Mouse (Mus musculus) heart, adult 9 months (tissue): ENCODE data around the gene March7.

Experiments used
- DNase-seq, 2 experiments: peaks; one replicate each; pipeline ENCODE4 v3.0.0; 2022; ENCODE audit warnings: low spot score in 2 of 2

March7 gene

GRCm38 (mm10) chr2:60209703-60210651 is at the start of gene March7, which contains the start of gene Baz2b:
March7 (plus strand) TSS chr2:60209887.
Baz2b (minus strand) TSS chr2:60209839.
- DNase-seq = peak; percentile 85 to 86

DNA sequence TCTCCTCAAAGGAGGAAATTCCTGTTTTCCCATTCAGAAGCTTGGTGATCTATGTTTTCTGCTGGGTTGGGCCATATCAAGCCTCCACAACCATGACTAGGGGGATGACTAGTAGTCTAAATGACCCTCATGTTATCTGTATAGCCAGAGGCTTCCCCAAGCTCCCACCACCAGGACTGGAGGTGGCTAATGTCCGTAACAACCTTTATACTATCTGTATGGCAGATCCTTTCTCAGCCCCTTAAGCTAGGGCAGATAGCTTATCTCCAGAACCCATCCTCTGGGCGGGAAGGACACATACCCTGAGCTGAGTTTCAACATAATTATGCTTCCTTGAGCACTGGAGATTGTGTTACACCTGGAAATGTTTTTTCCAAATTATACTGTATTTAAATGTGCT is 45.9 kb upstream of the March7 start:
- DNase-seq = no peak

GRCm38 (mm10) chr2:60165679-60166078 is 44.0 kb upstream of the March7 start:
- no peak for DNase-seq

DNA sequence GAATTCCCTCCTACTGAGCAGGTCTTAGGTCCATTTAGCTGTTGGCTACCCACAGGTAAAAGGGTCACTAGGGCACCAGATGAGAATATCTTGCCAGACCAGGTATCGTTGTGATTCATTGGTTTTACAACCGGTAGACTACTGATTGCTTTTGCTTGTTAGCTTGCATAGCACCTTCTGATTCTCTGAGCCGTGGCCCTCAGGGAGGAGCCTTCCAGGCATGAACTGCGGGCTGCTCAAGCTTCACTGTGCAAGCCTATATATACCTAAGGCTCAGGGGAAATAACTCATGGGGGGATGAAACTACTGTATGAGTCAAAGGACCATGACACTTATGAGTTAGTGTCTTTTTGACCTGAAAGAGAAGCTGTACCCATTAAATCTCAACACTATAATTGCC is 42.8 kb upstream of the March7 start:
- no peak for DNase-seq

DNA sequence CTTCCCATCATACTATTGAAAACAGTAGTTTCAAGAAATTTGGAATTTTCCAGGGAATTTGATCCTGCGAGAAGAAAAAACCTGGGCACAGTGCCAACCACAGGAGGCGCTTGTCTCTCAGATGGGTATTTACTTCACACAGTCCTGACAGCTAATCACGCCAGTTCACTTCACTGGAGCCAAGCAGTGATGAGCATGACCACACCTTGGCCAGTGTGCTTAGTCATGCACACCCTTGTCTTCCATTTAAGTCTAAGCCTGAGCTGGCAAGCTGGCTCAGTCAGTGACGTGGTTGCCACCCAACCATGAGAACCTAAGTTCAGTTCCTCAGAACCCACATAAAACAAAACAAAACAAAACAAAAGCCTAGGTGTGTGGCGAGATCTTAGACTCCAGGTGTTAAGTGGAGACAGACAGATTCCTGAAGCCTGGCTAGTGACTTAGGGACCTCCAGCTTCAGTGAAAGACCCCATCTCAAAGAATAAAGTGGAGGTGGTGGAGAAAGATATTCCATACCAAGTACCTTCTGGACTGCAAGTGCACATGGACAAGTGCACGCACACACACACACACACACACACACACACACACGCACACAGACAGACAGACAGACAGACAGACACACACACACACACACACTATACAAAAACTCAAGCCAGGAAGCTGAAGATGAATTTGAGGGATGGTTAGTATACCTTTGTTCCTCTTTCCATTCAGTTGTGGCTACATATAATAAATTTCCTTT is 37.7 kb upstream of the March7 start:
- peak in 1 of 2 experiments; percentile 24 for DNase-seq

DNA sequence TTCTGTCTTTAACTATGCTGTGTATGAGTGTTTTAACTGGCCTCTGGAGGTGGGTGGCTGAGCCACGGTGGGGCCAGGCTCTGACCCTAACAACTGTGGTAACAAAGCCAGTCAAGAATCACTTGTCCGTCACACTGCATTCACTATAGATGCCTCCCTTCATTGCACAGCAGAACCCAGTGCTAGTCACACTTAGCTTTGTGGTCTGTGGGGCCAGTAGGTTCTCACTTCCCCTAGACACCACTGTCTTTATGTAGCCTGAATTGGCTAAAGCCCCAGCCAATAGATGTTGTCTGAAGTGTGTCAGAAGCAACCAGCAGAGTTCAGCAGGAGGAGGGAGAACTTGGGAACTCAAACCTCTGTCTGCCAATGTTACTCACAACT is 37.2 kb upstream of the March7 start:
- peak; percentile 11 to 56 for DNase-seq

DNA sequence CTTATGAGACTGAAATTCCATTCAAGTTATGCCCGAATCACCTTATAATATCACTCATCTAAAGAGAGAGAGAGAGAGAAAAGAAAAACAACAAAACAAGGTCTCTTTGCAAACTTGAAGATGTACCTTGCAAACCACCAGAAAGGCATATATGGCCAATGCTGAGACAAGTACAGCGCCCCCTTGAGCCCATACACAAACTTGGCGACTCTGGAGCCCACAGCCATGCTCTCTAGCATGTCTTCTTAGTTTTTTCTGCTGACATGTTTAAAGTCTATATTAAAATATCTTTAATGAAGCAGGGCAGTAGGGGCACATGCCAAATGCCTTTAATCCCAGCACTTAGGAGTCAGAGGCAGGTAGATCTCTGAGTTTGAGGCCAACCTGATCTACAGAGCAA is 36.5 kb upstream of the March7 start:
- no peak for DNase-seq

- peak; percentile 21 to 26 for DNase-seq
These were observed 36.1 kb upstream of the March7 start for GRCm38 (mm10) chr2:60173595-60173994.

- no peak for DNase-seq
These were observed 34.6 kb upstream of the March7 start for GRCm38 (mm10) chr2:60175078-60175477.

DNA sequence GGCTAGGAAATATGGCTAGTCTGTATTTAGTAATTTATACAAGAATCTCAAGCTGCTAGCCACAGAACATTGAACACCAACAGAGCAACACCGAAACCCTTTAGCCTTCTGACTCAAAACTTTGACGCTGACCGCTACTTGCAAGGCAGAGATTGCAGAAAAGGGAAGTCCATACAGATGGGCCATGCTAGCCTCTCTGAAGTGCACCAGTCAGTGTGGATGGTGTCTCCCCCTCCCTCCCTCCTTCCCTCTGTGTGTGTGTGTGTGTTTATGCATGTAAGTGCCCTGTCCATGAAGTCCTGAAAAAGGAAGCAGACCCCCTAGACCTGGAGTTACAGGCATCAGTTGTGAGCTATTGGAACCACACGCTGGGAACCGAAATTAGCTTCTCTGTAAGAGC is 33.6 kb upstream of the March7 start:
- DNase-seq = no peak

- DNase-seq = no peak
These were observed 32.2 kb upstream of the March7 start for GRCm38 (mm10) chr2:60177490-60177889.

DNA sequence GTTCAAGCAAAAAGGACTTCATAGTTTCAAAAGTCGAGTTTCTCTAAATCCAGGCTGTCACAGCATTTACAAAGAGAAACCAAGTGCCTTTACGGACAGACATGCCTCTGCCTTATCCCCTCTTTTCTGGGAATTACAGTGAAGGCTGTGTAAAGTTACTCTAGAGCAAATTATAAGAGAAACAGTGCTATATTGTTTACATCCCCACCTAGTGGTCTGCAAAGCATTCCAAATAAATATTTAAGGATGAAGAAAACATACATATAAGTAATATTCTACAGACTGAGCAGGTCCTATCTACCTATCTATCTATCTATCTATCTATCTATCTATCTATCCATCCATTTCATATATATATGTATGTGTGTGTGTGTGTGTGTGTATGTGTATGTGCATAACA is 28.0 kb upstream of the March7 start:
- DNase-seq = no peak

DNA sequence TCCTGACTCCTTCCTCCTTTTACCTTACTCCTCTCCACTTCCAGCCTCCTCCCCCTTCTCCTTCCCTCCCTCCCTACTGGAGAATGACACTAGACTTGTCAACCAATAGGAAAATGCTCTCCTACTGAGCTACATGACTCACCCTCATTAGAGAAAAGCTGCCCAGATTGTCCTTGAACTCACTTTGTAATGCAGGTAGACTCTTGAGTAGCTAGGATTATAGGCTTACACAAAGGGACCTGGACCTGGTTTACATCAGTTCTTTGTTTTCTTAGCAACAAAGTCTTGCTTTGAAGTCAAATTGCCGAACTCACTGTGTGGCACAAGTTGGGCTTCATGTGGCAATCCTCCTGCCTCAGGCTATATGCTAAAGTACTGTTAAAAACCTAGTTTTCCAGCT is 12.8 kb upstream of the March7 start:
- DNase-seq = no peak

- no peak for DNase-seq
These were observed 9.6 kb upstream of the March7 start for GRCm38 (mm10) chr2:60200051-60200562.

DNA sequence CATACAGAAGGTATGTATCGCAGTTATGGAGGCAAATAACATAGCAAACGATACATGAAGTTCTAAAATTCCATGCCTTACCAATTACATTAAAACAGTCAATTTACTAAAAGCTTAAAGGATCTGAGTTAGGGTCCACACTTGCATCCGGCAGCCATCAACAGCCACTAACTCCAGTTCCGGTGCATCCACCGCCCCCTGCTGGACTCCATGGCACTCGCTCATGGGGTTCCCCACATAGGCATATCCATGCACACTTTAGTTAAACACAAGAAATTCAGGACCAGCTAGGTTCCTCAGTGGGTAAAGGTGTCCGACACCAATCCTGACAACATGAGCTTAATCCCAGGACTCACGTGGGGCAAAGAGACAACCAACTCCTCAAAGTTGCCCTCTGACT is 9.0 kb upstream of the March7 start:
- DNase-seq = peak in 1 of 2 experiments; percentile 39

DNA sequence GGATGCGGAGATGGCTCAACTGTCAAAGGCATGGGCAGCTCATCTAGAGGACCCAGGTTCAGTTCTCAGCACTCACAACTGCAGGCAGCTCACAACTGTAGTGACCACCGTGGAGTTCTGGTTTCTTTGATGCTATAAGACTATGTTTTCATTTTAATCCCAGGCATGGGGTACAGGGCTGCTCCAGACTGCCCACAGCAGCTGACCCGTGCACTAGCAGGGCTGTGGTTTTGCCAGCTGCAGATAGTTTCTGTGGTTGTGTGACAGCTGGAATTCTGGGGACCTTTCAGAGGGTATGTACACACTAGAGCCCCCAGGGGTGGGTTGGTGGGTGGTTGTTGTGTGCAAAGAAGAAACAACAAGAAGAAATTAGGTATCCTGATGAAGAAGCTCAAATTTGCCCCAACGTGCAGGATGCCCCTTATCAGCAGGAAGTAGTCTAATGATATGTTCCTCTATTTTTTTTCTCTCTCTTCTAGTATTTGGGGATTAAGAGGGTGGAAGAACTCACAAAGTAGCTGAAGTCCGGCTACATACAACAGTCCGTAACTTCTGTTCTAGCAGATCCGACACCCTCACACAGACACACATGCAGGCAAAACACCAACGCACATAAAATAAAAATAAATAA is 6.7 kb upstream of the March7 start:
- DNase-seq = no peak

GRCm38 (mm10) chr2:60203733-60204132 is 6.0 kb upstream of the March7 start:
- DNase-seq = no peak

DNA sequence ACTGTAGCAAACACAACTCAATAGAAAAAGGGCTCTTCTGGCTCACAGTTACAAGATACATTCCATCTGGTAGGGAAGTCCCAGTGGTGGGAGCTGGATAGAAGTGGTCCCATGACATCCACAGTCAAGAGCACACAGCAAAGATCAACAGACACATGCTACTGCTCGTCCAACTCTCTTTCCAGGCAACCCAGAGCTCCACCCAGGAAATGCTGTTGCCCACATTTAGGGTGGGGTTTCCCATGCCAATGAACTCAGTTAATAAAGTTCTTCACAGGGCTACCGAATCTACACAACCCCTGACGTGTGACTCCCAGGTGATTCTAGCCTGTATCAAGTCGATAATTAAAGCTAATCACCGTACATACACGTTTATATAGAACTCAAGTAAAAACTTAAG is 5.5 kb upstream of the March7 start:
- DNase-seq = no peak

GRCm38 (mm10) chr2:60205795-60206194 is 3.9 kb upstream of the March7 start:
- DNase-seq = no peak

DNA sequence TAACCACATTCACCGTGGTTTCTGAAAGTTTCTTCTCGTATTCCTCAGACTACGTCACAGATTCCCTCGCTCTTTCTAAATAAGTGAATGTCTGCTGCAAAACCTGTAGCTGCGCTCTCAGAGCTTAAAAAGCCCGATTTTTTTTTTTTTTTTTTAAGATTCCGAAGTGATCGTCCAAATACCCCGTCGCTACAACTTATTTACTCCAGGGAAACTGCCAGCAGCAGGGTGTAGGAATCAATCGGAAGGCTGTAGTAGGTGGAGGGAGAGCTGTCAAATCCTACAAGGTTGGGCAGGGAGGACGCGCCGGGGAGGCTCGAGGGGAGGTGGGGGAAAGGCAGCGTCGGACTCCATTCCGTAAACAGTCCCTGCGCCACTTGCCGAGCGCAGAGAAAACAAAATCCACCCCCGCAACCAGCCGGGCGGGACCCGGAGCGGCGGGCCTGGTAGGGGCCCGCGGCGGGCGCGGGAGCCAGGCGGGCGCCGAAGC is 520 bp upstream of the March7 start:
- DNase-seq = no peak

GRCm38 (mm10) chr2:60210821-60211220 is 1.1 kb downstream of the March7 start:
- no peak for DNase-seq

GRCm38 (mm10) chr2:60212488-60212887 is 2.8 kb downstream of the March7 start:
- no peak for DNase-seq
